ENCODE assay signal across 29 mouse cellular contexts in the genomic region with DNA sequence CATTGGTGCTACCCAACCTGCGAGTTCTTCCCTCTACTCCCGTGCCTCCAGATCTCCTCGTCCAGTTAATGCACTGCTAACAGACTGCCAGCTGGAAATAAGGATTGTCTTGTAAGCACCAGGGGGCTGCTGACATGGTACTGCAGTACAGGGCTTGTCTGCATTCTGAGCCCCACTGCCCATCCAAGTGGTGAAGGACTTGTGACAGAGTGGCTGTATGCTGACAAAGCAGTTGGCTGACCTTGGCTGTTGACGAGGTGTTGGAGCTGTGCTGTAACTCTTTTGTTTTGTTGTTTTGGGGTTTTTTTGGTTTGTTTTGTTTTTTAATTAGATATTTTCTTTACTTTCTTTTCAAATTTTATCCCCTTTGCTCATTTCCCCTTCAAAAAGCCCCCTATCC.
"Had no signal": no experiment of that assay in that cellular context is flagged by ENCODE, and none has a peak within 500 bp of the region (broad histone marks: within the 10 kb centered on the region; RNA-seq: fewer than 3 reads in every experiment).

No protein-coding gene starts in this region.

- H3K4me3 ChIP-seq: heart, embryonic 13.5 days; heart, embryonic 15.5 days; hindbrain, embryonic 10.5 days; hindbrain, embryonic 12.5 days; hindbrain, embryonic 13.5 days; hindbrain, embryonic 15.5 days; intestine, embryonic 15.5 days; kidney, embryonic 15.5 days; layer of hippocampus, adult 2 months; left cerebral cortex, adult 2 months had no signal

- DNase-seq: heart, postnatal 10 days; heart, postnatal 14 days; heart, postnatal 36 days; heart, postnatal 4 days; kidney, adult 11 months; kidney, adult 18-20 months; kidney, adult 2 months; kidney, adult 8-10 months; kidney, adult 9 months; kidney, postnatal 10 days; kidney, postnatal 14 days; kidney, postnatal 25 days; kidney, postnatal 36 days; kidney, postnatal 4 days; layer of hippocampus, adult 9-11 months; layer of hippocampus, postnatal 36 days had no signal

- H3K27ac ChIP-seq: heart, embryonic 13.5 days; heart, embryonic 15.5 days; hindbrain, embryonic 10.5 days; hindbrain, embryonic 12.5 days; hindbrain, embryonic 13.5 days; hindbrain, embryonic 14.5 days; hindbrain, embryonic 15.5 days; hindbrain, postnatal 0 days; intestine, embryonic 15.5 days; kidney, embryonic 15.5 days; kidney, postnatal 0 days; layer of hippocampus, adult 2 months; left cerebral cortex, adult 2 months had no signal
